Mouse (Mus musculus) forebrain, embryonic 10.5 days (tissue): Measurements from ENCODE around the gene Fgd4. TPM values are rescaled to one million over a fixed set of nuclear protein-coding genes. Genes with fewer than 3 reads are reported as not detected.
"Not testable (repeated sequence)": the region's sequence is repeated elsewhere in the genome, so short reads cannot be mapped to it uniquely, and the experiment has no call there.

ENCODE experiments used
- DNase-seq: peaks from one replicate; pipeline ENCODE4 v3.0.0-alpha.2; 2017; ENCODE audit warnings: low spot score; ENCODE audit errors: extremely low spot score
- H3K27ac ChIP-seq: fragments of 300-500 bp; sonication (generic); 2 replicates; pipeline ENCODE4 v1.5.1; 2016; ENCODE audit warnings: mild to moderate bottlenecking
- H3K27me3 ChIP-seq: fragments of 300-500 bp; sonication (generic); 2 replicates; pipeline ENCODE4 v1.6.1; 2016; ENCODE audit warnings: mild to moderate bottlenecking; ENCODE audit not compliant: poor library complexity, severe bottlenecking
- H3K36me3 ChIP-seq: fragments of 300-500 bp; sonication (generic); replicated peaks from 2 replicates; pipeline ENCODE4 v1.6.1; 2016; ENCODE audit warnings: mild to moderate bottlenecking, moderate library complexity
- H3K4me1 ChIP-seq: fragments of 300-500 bp; sonication (generic); 2 replicates; pipeline ENCODE4 v1.6.1; 2016
- H3K4me3 ChIP-seq: fragments of 300-500 bp; sonication (generic); 2 replicates; pipeline ENCODE4 v1.5.1; 2016; ENCODE audit warnings: mild to moderate bottlenecking, moderate library complexity
- H3K9me3 ChIP-seq: fragments of 300-500 bp; sonication (generic); 2 replicates; pipeline ENCODE4 v1.6.1; 2016; ENCODE audit warnings: mild to moderate bottlenecking, moderate library complexity
- WGBS: fragments of 180-500 bp; shearing (Covaris S2); methylation state at CpG from one replicate; pipeline ENCODE4 v1.1.7; 2016; 5-methylcytosine and 5-hydroxymethylcytosine counted together
- polyA plus RNA-seq: library from polyadenylated mRNA; unstranded; fragments of >200 nt; fragmentation: Nextera tagmentation; extraction: Ambion mirVana; gene quantifications from 2 replicates; pipeline ENCODE4 v1.2.1, GENCODE M21; 2016

Gene Fgd4
- polyA plus RNA-seq, 1 experiment from 2014 or later: 14.5 TPM

DNA sequence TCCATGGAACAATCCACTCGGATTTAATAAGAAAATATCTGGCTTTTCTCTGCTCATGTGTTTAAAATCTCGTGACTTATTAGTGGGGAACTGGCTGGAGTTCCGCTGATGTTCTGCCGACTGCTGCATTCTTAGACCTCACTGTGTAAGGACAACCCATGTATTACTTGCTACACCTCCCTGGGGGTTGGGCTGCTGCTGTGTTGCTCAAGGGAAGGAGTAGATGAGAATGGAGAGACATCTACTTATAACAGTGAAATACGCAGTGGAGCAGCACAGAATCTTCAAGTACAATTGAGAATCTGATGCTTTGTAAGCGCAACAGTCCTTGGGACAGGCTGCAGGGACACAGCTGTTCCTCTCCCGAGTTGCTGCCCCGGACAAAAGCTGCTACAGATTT is 73.1 kb downstream of the Fgd4 start:
- H3K9me3 ChIP-seq: no peaks in the 10 kb centered on the region
- no peak for DNase-seq
- WGBS: 63% methylated on average over 8 of the region's 8 CpGs
- H3K36me3 ChIP-seq: no peaks in the 10 kb centered on the region
- no peak overlapping the region for H3K4me3 ChIP-seq
- peak overlapping the region; percentile 60 for H3K27ac ChIP-seq
- no peaks in the 10 kb centered on the region for H3K27me3 ChIP-seq
- H3K4me1 ChIP-seq: peaks cover 38% of the 10 kb centered on the region

DNA sequence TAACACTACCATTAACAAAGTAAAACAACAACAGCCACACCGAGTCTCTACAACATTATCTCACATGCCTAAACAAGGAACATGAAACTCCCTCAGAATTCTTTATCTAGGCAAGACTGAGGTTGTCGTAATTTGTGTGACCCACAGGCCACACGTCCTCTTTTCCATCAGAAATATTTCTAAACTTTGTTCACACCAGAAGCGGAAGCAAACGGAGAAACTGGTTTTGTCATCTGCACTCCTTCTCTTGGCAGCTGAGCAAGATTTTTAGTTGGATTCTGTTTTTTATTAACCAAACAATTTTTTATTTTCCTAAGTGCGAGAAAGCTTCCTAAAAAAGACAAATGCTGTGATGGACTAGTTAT is 73.6 kb downstream of the Fgd4 start:
- Histone ChIP-seq H3K9me3 (no peaks in the 10 kb centered on the region), H3K27me3 (no peaks in the 10 kb centered on the region), H3K4me1 (peaks cover 38% of the 10 kb centered on the region), H3K36me3 (no peaks in the 10 kb centered on the region), H3K27ac (peak overlapping the region; percentile 73), H3K4me3 (no peak overlapping the region)
- DNase-seq: no peak
- 74% methylated on average over 6 of the region's 6 CpGs for WGBS

DNA sequence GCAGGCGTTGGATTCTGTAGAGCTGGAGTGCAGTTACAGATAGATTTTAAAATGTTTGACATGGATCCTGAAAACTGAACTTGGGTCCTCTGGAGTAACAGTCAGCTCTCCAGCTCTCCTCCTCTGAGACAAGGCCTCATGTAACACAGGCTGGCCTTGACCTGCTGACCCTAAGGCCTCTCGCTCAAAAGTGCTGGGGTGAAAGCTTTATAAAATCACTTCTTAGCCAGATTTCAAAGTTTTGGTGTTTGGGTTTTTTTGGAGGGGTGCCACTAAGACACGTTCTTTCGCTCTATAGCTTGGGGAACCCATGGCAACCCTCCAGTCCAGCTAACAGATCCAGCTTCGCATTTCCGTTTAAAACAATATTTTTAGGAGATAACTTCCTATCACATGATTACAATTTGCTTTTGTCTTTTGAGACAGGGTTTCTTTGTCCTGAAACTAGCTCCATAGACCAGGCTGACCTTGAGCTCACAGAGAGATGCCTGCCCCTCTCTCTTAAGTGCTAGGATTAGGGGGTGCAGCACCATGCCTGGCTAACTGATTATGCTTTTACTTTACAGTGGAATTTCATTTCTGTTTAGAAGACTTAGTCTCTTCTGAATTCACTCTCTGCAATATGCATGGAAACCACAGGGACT is 74.1 kb downstream of the Fgd4 start:
- DNase-seq: no peak
- whole genome bisulfite sequencing: 69% methylated on average over 6 of the region's 6 CpGs
- H3K9me3 ChIP-seq: no peaks in the 10 kb centered on the region
- H3K4me1 ChIP-seq: peaks cover 38% of the 10 kb centered on the region
- no peaks in the 10 kb centered on the region for H3K27me3 ChIP-seq
- H3K27ac ChIP-seq: peak overlapping the region; percentile 73
- no peak overlapping the region for H3K4me3 ChIP-seq
- H3K36me3 ChIP-seq: no peaks in the 10 kb centered on the region

DNA sequence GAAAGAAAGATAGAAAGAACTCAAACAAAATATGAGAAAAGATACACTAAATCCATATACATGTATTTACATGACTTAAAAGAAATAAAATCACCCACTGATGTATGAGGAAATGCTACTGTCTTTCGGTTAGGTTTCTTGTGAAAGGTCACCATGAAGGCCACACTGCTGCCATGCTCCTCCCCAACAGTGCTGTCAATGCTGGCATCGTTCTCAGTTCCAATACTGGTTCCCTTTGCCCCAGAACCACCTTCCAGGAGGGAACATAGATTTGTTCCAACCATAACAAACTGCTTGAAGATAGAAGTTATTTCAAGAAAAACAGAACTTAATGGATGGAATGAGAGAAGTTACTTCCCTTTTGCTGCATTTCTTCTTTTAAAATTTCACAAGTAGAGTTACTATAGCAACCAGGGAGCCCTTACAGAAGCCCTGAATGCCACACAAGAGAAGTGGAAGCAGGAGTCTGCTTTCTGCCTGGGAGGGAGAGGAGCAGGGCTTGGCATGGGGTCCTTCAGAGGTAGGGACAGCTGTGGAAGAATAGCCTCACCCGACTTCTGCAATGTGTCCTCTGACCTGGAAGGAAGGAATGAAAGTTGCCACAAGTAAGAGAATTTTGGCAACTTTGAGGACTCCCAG is 75.0 kb downstream of the Fgd4 start:
- H3K4me1 ChIP-seq: peaks cover 38% of the 10 kb centered on the region
- 72% methylated on average over 3 of the region's 3 CpGs for WGBS
- DNase-seq: no peak
- no peaks in the 10 kb centered on the region for H3K36me3 ChIP-seq
- H3K4me3 ChIP-seq: no peak overlapping the region
- no peaks in the 10 kb centered on the region for H3K9me3 ChIP-seq
- peak overlapping the region; percentile 73; the same call in 1 of the 2 replicates for H3K27ac ChIP-seq
- no peaks in the 10 kb centered on the region for H3K27me3 ChIP-seq

DNA sequence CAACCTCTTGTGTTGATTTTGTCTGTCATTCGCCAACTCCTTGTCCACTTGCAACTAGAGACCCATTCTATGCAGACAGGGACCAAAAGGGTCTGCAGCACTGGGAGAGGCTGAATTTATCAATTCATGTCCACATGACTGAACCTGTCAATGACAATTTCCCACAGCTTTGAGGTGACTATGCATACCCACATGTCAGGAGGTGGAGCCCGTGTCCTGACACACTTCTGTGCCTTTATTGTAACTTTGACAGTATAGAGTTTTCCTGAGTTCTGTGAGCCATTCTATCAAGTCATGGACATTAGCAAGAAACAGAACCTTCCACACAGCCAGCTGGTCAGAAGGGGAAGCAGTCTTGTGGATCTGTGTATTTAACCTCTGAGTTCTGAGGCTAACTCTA is 76.7 kb downstream of the Fgd4 start:
- Histone ChIP-seq H3K4me1 (peaks cover 38% of the 10 kb centered on the region), H3K9me3 (no peaks in the 10 kb centered on the region), H3K36me3 (no peaks in the 10 kb centered on the region), H3K27me3 (no peaks in the 10 kb centered on the region), H3K4me3 (no peak overlapping the region), H3K27ac (no peak overlapping the region)
- no peak for DNase-seq
- WGBS: 91% methylated on average over 2 of the region's 2 CpGs

DNA sequence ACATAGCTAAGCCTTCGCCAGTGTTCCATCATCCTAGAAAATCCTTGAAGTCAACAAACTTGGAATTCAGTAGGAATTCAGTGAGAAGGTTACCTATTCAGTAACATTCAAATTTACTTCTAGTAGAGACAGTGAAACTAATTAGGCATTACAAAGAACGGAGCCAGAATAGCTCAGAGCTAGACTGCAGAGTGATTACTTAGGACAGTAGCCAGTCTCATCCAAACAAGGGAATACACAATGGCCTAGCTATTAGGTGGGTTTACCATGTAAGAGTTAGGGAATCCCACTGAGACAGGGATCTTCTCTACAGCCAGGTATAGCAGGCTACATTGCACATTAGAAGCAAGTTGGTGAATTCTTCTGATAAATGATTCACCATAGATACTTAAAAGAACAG is 77.5 kb downstream of the Fgd4 start:
- not testable (repeated sequence) for H3K27me3 ChIP-seq, H3K27ac ChIP-seq, H3K9me3 ChIP-seq, DNase-seq, H3K36me3 ChIP-seq, H3K4me3 ChIP-seq
- WGBS: 72% methylated on average over 2 of the region's 2 CpGs
- peaks cover 32% of the 10 kb centered on the region for H3K4me1 ChIP-seq

DNA sequence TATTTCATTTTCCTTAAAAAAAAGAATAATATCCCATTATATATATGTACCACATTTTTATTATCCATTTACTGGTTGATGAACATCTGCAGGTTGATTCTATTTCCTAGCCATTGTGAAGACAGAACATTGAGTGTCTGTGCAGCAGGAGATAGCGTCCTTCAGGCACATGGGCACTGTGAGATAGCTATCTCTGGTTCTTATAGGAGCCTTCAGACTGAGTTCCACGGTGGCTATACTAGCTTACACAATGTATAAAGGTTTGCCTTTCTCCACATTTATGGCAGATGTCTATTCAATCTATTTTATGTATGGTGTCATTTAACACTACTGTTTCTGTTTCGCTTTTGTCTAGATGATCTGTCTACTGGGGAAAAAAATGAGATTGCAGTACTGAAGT is 98.9 kb downstream of the Fgd4 start:
- H3K4me1 ChIP-seq: peaks cover 3% of the 10 kb centered on the region; the same call in 1 of the 2 replicates
- no peak overlapping the region for H3K4me3 ChIP-seq
- H3K27me3 ChIP-seq: no peaks in the 10 kb centered on the region
- WGBS: 94% methylated on average over 3 of the region's 3 CpGs
- no peak overlapping the region for H3K27ac ChIP-seq
- DNase-seq: no peak
- no peaks in the 10 kb centered on the region for H3K9me3 ChIP-seq
- peaks cover 30% of the 10 kb centered on the region for H3K36me3 ChIP-seq

DNA sequence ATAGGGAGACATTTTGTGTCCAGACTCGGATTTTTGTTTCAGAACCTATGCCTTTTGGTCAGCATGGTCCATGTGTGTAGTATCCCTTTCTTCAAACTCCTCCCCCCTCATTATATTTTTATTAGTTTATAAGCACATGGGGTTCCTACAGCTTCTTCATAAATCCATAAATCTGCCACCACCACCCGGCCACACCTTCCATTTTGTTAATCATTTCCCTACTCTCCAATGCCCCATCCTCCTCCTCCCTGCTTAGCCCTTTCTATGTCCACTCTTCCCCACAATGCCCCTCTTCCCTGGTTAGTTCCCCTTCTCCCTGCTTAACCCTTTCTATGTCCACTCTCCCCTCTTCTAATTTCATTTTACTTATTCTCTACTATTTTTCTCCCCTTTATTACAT is 99.4 kb downstream of the Fgd4 start:
- DNase-seq: no peak
- 90% methylated on average over 2 of the region's 2 CpGs for WGBS
- Histone ChIP-seq H3K4me1 (peaks cover 3% of the 10 kb centered on the region; the same call in 1 of the 2 replicates), H3K27me3 (no peaks in the 10 kb centered on the region), H3K4me3 (no peak overlapping the region), H3K27ac (no peak overlapping the region), H3K9me3 (no peaks in the 10 kb centered on the region), H3K36me3 (peaks cover 30% of the 10 kb centered on the region)

DNA sequence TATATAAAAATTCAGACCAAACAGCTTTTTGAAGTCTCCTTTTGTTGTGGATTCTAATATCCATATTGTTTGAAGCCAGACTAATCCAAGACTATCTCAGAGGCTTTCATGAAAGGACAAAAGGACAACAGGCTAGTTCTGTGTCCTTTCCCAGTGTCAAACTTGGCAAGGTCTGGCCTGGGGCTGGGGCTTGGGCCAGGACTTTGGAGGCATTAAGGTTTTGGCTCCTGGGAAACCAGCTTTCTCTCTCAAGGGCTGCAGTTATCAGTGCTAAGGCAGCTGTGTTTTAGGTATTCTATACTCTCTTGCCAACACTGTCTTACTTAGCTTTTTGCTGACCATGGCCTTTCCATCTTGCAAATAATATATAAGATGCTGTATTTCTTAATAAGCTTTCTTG is 101.6 kb downstream of the Fgd4 start:
- H3K27ac ChIP-seq: no peak overlapping the region
- DNase-seq: no peak
- no peaks in the 10 kb centered on the region for H3K9me3 ChIP-seq
- peaks cover 3% of the 10 kb centered on the region; the same call in 1 of the 2 replicates for H3K4me1 ChIP-seq
- H3K27me3 ChIP-seq: no peaks in the 10 kb centered on the region
- no peak overlapping the region for H3K4me3 ChIP-seq
- peaks cover 29% of the 10 kb centered on the region for H3K36me3 ChIP-seq

DNA sequence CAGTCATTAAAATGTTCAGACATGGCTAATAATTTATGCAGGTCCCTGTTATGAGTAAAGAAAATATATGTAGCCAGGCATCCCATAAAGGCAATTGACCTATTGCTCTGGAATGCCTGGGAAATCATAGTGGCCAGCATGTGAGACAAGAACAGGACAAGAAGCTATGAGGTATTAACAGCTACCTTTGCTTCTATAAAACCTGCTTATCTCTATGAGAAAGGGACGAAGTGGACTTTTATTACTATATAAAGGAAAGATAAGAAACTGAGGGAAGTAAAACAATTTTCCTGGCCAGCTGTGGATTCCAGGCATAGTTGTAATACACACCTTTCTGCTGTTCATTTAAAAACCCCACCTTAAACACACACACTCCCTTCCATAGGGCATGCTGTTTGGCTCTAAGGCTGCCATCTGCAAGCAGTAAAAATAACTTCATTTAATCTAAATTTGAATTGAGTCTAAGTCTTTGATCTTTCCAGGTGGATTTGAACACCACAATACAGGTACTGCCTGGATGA is 114.8 kb downstream of the Fgd4 start:
- 85% methylated on average over 1 of the region's 1 CpGs for WGBS
- no peak for DNase-seq
- no peak overlapping the region for H3K4me3 ChIP-seq
- no peaks in the 10 kb centered on the region for H3K9me3 ChIP-seq
- no peak overlapping the region for H3K27ac ChIP-seq
- no peaks in the 10 kb centered on the region for H3K4me1 ChIP-seq
- H3K36me3 ChIP-seq: peaks cover 27% of the 10 kb centered on the region
- H3K27me3 ChIP-seq: no peaks in the 10 kb centered on the region

DNA sequence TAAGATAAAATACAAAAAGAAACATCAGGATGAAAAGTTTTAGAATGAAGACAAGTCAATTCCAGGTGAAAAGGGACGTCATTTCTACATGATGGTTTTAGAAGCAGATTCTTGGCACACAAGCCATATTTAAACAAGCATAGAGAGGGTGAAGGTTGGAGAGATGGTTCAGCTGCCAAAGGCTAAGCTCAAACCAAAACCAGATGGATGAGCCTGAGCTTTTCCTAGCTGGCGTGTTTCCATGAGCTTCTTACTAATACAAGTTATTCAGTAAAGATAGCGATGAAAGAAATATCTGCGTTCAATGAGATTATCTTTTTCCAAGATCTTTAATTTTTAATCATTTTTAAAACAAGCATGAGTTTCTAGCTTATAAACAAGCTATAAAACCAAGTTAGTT is 115.7 kb downstream of the Fgd4 start:
- H3K36me3 ChIP-seq: peaks cover 22% of the 10 kb centered on the region
- H3K4me1 ChIP-seq: no peaks in the 10 kb centered on the region
- H3K27me3 ChIP-seq: no peaks in the 10 kb centered on the region
- DNase-seq: no peak
- 96% methylated on average over 4 of the region's 4 CpGs for WGBS
- H3K4me3 ChIP-seq: no peak overlapping the region
- H3K27ac ChIP-seq: no peak overlapping the region
- H3K9me3 ChIP-seq: no peaks in the 10 kb centered on the region

DNA sequence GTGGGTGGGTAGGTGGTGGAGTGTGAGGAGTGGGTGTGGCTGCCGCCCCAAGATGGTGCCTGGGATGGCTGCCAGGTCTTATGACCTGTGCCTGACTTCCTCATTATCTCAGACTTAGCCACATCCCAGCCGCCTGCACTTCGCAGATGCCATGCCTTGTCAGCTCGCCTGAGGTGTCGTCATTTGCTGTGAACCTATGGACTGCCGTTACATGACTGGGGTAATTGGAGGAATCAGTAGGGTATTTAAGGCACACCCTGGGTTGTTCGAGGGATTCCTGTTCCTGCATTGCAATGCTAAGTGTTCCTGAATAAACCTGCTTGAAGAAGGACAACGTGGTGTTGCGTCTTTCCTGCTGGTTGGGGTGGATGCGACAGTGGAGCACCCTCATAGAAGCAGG is 126.9 kb downstream of the Fgd4 start:
- H3K36me3 ChIP-seq: peaks cover 52% of the 10 kb centered on the region
- DNase-seq: not testable (repeated sequence)

DNA sequence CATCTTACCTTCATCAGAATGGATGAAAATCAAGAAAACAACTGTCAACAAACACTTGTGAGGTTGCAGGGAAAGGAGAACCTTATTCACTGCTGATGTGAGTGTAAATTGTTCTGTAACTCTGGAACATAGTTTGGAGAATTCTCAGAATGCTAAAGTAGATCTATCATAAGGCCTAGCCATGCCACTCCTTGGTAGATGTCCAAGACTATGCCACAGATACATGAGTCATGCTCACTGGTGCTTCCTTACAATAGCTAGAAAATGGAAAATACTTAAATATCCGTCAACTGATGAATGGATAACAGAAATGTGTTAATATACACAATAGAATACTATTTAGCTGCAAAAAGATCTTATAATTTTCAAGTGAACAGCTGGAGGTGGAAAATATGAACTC is 150.3 kb downstream of the Fgd4 start:
- H3K9me3 ChIP-seq: no peaks in the 10 kb centered on the region
- peaks cover 30% of the 10 kb centered on the region for H3K36me3 ChIP-seq
- no peak for DNase-seq
- 86% methylated on average over 1 of the region's 1 CpGs for WGBS
- H3K4me1 ChIP-seq: no peaks in the 10 kb centered on the region
- no peak overlapping the region for H3K4me3 ChIP-seq
- H3K27ac ChIP-seq: no peak overlapping the region
- no peaks in the 10 kb centered on the region for H3K27me3 ChIP-seq

More for the DNA sequence above, 126.9 kb downstream of the Fgd4 start:
- not testable (repeated sequence) for H3K4me3 ChIP-seq, H3K27ac ChIP-seq, H3K4me1 ChIP-seq, H3K9me3 ChIP-seq, H3K27me3 ChIP-seq
- WGBS: 94% methylated on average over 10 of the region's 10 CpGs
